Mouse (Mus musculus): ENCODE measurements around the gene Nfatc3.

The Nfatc3 gene

DNA sequence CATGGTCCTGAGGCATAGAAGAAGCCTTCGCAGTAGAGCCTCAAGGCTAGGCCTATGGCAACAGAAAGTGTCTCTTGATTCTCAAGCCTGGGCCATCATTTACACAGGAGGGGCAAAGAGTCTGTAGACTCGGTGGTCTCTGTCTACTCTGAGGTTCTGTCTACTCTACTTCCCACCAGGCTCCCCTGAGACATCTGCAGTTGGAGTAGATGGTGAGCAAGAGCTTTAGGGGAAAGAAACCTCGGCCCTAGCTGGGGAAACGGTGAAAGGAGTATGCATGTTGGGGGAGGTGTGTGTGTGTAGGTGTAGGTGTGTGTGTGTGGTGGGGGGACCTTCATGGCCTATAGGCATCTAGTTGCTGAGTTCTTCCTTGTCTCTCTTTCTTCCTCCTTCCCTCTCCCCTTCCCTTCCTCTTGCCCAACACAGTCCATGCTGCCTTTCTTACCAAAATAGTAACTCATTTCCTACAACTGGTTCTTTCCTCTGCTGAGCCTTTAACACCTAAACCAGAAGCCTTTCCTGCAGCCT lies 2.1 kb upstream of the Nfatc3 start:
- DNase-seq (ENCODE audit: extremely low spot score, low read depth, low spot score) = no peak

DNA sequence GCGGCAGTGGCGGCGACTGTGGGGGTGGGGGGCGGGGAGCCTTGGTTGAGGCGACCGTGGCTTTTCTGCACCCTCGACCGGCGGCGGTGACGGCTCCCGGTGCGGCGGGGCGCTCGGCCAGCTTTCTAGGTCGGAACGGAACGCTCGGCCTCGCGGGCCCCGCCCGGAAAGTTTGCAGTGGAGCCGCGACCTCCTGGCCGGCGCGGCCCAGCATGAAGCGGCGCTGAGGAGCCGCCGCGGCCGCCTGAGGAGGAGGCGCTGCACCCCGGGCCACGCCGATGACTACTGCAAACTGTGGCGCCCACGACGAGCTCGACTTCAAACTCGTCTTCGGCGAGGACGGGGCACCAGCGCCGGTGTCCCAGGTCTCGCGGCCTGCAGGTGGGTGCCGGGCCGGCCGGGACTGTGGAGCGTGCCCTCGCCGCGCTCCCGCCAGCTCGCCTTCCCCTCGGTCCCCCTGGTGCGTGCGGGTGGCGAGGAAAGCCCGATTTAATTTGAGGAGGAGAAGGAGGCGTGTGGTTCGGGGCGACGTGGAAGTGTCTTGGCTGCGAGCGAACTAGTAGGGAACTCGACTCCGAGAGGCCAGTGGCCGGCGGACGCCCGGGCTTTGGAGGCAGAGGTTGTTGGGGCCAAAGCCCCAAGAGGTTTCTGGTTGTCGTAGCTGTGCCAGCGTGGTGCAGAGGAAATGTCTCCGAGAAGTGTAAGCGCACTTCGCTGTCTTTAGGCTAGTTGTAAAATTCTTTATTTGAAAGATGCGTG lies 1.2 kb downstream of the Nfatc3 start:
- DNase-seq (ENCODE audit: extremely low spot score, low read depth, low spot score) = peak; percentile 3

DNA sequence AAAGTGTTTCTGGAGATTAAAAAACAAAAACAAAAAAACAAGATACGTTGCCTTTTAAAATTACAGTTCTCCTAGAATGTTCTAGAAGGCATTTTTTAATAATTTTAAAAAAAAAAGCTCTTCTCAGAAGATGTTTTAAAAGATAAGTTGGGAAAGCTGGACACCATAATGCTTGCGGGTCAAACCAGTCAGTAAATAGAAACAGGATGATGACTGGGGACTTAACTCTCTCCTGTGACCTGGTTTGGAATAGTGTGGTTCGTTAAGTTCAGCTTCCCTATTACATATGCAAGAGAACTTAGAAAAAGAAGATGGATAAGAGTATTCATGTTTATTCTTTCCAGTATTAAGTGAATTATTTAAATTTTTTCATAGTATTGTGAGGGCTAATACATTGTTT lies 1.9 kb downstream of the Nfatc3 start:
- no peak for DNase-seq (ENCODE audit: extremely low spot score, low read depth, low spot score)

DNA sequence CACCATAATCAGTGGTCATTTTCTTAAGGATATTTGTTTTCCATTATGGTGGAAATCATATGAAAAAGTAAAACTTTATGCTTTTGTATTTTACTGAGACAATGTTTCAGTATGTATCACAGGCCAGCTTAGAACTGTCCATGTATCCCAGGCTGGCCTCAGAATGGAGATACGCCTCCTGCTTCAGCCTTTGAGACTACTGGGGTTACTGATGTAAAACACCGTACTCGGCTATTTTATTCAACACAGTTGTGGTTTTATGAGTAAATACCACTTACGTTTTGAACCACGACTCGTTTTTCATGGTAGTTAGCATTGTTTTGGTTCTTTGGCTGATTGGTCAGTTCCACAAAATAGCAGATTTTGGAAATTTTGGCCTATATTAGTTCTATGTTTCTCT lies 3.0 kb downstream of the Nfatc3 start:
- no peak for DNase-seq (ENCODE audit: extremely low spot score, low read depth, low spot score)

DNA sequence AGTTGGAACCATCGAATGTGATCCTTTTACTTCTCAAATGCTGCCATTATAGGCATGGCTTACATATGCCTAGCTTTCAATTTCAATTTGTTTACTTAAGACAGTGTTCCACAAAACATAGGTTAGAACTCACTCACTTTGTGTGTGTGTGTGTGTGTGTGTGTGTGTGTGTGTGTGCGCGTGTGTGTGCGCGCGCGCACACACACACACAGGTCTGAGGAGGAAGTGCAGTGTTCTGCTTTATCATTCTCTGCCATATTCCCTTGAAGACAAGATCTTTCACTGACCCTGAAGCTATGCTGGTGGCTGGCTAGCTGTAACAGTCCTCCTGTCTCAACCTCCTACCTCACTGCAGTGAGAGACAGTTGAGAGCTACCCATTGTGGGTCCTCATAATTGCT lies 4.4 kb downstream of the Nfatc3 start:
- no peak for DNase-seq (ENCODE audit: extremely low spot score, low read depth, low spot score)

DNA sequence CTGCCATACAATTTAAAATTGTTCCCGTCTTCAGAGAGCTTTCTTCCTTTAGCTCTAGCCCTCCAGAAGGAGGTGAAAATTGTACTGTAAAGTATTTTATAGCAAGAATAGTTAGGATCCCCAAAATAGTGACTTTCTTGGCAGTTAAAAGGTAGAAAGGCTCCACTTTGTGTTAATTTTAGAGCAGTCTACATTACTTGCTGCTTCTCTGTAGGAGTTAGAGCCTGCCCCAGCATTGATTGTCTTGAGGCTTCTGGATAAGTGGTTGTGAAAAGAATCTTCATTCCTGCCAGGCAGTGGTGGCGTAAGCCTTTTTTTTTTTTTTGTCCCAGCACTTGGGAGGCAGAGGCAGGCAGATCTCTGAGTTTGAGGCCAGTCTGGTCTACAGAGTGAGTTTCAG lies 8.1 kb downstream of the Nfatc3 start:
- DNase-seq (ENCODE audit: extremely low spot score, low read depth, low spot score) = no peak

DNA sequence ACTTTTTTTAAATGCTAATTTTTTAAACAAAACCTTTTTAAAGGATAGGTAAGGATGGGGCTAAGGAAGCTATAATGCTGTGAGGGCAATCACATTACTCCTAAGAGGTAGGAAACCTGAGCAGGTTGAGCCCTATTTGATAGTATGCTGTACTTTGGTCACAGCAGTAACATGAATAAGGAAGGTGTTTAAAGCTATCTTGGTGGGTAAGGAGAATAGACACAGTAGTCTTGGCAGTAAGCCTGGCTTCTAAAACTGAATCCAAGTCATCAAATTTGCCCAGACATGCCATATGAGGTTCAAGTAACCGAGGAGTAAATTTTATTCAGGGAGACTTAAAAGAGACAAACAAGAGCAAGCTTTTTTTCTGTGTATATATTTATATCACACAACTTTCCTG lies 10.9 kb downstream of the Nfatc3 start:
- no peak for DNase-seq (ENCODE audit: extremely low spot score, low read depth, low spot score)

DNA sequence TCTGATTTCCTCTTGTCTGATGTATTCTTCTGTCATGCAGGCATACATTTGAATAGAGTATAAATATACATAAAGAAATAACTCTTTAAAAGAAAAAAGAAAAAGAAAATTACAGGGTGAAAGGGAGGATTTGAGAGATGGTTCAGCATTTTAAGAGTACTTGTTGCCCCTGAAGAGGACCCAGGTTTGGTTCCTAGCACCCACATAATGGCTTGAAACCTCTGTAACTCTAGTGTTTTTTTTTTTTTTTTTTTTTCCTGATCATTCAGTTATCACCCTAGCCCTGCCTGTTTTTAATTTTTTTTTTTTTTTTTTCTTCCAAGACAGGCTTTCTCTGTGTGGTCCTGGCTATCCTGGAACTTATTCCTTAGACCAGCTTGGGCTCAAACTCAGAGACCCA lies 13.5 kb downstream of the Nfatc3 start:
- DNase-seq (ENCODE audit: extremely low spot score, low read depth, low spot score) = no peak

DNA sequence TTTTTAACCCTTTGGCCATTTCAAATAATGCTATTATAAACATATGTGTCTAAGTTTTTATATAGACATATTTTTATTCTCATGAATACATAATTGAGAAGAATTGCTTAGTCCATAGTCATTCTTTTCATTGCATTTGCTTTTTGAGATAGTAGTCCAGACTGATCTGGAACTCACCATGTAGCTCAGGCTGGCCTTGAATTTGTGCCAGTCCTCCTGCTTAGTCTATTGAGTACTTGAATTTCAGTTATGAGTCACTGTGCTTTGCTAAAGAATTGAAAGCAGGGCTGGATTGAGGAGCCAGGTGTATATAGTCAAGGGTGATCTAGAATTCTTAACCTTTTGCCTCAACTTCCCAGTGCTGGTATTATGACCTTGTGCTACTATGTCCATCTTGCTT lies 15.6 kb downstream of the Nfatc3 start:
- no peak for DNase-seq (ENCODE audit: extremely low spot score, low read depth, low spot score)

DNA sequence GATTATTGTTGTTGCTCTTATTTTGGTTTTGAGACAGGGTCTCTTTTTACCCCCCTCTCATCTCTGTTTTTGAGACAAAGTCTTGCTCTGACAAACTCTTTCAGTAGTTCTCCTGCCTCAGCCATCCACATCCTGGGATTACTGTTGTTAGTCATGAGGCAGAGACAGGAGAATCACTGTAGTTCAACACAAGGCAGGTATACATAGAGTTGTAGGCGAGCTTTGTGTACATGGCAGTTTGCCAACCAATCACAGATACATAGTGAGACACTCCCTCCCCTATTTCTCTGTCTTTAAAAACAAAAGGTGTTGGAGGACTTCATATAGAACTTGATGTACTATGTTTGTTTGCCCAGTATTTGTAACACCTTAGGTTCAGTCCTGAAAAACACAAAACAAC lies 16.0 kb downstream of the Nfatc3 start:
- no peak for DNase-seq (ENCODE audit: extremely low spot score, low read depth, low spot score)

DNA sequence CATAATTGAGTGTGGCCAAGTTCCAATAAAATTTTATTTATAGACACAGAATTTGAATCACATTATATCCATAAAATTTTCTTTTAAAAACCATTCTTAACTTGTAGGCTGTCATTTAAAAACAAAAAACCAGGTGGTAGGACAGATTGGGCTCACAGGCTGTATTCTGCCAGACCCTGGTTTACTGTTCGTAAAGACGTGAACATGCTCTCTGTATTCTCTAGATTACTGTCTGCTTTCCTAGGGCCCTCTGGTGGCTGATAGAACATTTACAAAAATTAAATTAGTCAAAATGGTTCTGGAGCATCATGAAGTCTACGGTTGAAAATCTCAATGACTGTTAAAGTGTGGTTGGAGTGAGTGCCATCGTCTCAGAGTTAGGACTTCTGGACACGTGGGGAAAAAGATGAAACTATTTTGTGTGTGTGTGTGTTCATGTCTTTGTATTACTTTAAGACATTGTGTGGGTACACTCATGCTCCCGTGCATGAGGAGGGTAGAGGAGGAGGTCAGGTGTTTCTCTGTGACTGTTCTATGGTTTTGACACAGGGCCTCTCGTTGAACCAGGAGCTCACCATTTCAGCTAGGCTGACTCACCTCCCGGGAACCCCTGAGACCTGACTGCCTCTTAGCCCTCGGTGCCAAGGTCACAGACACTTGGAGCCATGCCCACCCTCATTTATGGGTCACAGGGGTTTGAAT lies 16.7 kb downstream of the Nfatc3 start:
- DNase-seq (ENCODE audit: extremely low spot score, low read depth, low spot score) = no peak

DNA sequence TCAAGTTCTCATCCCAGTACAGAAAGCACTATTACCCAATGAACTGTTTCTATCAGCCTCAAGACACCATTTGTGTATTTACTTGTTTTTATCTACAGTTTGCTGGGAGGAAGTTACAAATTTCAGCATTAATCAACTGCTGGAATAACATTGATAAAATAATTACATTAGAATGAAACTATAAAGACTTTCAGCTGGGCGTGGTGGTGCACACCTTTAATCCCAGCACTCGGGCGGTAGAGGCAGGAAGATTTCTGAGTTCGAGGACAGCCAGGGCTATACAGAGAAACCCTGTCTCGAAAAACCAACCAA lies 17.2 kb downstream of the Nfatc3 start:
- DNase-seq (ENCODE audit: extremely low spot score, low read depth, low spot score) = no peak

DNA sequence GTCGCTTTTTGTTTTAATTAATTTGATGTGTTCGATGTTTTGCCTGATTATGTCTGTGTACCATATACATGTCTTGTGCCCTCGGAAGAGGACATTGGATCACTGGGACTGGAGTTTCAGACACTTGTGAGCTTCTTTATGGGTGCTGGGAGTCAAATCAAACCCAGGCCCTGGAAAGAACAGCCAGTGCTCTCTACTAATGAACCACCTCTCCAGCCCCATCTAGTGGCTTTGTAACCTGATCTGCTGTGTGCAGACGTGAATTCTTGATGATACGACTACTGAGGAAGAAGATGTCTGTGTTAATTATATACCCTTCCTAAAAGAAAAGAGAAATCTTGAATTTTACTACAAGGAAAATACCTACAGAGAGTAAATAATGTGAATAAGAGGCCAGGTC lies 18.0 kb downstream of the Nfatc3 start:
- no peak for DNase-seq (ENCODE audit: extremely low spot score, low read depth, low spot score)

DNA sequence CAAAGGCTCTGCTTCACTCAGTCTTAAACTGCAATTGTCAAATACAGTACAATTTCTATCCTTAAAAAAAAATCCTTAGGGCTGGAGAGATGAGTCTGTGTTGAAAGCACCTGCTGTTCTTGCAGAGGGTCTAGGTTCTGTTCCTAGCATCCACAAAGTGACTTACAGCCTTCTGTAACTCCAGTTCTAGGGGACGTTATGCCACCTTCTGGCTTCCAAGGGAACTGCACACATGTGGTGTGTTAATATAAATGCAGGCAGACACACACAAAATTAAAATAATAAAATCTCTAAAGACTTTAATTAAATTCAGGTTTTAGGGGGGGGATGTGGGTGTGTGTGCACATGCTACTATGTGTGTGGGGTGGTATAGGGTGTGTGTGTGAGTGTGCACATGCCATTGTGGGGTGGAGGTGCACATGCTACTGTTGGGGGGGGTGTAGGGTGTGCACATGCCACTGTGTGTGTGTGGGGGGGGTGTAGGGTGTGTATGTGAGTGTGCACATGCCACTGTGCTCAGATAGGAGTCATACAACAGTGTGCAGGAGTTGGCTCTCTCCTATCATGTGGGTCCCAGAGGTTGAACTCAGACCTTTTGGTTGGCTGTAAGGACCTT lies 18.9 kb downstream of the Nfatc3 start:
- no peak for DNase-seq (ENCODE audit: extremely low spot score, low read depth, low spot score)

DNA sequence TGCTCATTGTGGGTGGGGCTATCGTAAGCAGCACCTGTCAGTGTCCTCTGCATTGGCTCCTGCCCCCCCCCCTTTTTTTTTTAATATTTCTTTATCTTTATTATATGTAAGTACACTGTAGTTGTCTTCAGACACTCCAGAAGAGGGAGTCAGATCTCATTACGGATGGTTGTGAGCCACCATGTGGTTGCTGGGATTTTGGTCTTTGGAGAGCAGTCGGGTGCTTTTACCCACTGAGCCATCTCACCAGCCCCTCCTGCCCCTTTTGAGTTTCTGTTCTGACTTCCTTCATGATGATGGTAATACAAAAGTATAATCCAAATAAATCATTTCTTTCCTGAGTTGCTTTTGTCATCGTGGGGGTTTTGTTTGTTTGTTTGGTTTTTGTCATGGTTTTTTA lies 43.7 kb downstream of the Nfatc3 start:
- no peak for DNase-seq (ENCODE audit: extremely low spot score, low read depth, low spot score)

DNA sequence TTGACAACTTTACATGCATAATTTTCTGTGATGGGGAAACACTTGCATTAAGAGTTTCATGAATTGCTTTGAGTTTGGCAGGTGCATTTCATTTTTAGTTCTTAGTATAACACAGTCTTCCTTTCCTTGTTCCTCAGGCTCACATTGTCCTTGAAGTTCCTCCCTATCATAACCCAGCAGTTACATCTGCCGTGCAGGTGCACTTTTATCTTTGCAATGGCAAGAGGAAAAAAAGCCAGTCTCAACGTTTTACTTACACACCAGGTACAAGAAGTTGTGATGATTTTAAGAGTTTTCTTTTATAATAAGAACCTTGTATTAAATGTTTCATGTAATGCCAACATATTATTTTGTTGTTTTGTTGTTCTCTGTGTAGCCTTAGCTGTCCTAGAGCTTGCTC lies 45.2 kb downstream of the Nfatc3 start:
- DNase-seq (ENCODE audit: extremely low spot score, low read depth, low spot score) = no peak

DNA sequence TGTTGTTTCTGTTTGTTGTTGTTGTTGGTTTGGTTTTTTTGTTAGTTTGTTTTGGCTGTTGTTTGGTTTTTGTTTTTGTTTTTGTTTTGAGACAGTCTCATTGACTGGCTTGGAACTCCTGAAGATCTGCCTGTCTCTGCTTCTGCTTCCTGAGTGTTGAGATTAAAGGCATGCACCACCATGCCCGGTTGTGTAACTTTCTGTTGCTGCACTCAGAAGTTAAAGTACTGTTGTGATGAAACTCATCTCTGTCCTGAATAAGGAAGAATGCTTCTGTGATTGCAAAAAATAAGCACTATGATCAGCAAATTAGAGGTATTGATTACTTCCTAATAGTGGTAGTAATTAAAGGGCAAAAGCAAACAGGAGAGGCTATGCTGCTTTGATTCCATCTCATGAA lies 47.6 kb downstream of the Nfatc3 start:
- DNase-seq (ENCODE audit: extremely low spot score, low read depth, low spot score) = no peak

DNA sequence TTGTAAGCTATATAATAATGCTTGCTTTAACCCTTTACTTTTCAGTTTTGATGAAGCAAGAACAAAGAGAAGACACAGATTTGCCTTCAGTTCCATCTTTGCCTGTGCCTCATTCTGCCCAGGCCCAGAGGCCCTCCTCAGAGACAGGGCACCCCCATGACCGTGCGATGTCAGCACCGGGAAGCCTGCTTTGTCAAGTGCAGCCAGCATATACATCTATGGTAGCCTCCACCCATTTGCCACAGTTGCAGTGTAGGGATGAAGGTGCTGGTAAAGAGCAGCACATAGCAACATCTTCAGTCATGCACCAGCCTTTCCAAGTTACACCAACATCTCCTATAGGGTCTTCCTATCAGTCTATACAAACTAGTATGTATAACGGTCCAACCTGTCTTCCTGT lies 49.4 kb downstream of the Nfatc3 start:
- DNase-seq (ENCODE audit: extremely low spot score, low read depth, low spot score) = no peak

DNA sequence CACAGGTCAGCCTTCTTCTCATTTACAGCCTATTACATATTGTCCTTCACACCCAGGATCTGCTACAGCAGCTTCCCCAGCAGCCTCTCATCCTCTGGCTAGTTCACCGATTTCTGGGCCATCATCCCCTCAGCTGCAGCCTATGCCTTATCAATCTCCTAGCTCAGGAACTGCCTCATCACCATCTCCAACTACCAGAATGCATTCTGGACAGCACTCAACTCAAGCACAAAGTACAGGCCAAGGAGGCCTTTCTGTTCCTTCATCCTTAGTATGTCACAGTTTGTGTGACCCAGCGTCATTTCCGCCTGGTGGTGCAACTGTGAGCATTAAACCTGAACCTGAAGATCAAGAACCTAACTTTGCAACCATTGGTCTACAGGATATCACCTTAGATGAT lies 50.1 kb downstream of the Nfatc3 start:
- no peak for DNase-seq (ENCODE audit: extremely low spot score, low read depth, low spot score)

DNA sequence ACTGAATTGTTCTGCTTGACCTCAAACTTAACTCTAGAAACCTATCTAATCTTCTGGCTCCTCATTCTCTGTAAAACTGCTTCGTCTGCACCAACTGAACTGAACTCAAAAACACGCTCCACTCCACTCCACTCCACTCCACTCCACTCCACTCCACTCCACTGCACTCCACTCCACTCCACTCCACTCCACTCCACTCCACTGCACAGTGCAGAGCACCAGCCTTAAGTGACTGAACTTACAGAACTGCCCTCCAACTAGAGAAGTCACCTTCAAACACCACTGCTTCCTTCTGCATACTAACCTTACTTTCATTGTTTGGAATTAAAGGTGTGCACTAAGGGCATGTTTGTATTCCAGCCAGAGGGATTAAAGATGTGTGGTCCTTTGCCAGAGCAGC lies 53.4 kb downstream of the Nfatc3 start:
- DNase-seq (ENCODE audit: extremely low spot score, low read depth, low spot score) = no peak

DNA sequence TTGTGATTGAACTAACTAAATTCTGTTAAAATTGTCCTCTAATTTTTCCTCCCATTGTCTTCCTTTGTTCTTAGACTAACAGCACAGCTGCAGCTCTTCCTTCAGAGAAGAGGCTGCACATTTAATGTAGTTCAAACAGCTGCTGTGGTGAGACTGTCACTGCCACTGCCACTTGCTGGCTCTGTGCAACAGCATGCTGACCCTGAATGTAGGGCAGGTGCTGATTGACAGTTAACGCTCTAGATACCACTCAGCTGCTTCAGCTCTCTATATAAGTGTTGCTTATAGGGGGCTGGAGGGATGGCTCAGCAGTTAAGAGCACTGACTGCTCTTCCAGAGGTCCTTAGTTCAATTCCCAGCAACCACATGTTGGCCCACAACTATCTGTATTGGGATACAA lies 53.9 kb downstream of the Nfatc3 start:
- DNase-seq (ENCODE audit: extremely low spot score, low read depth, low spot score) = no peak

DNA sequence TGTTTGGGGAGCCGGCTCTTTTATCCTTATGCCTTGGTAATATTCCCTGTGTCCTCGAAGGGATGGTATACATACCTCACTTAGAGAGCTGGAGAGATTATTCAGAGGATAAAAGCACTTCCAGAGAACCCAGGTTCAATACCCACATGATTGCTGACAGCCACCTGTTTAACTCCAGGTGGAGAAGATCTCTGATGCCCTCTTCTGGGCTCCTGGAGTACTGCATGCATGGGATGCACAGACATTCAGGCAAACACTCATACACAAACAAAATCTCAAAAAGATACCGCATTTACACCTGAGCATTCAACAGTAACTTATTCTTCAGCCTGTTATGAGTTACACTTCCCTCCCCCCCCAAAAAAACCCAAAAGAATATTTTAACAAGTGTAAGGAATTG lies 57.3 kb downstream of the Nfatc3 start:
- no peak for DNase-seq (ENCODE audit: extremely low spot score, low read depth, low spot score)

All from hindlimb bud, embryonic 11.5 days (tissue).